Mouse (Mus musculus) limb, embryonic 14.5 days (tissue): Measurements from ENCODE around the gene Gm19426. TPM values are rescaled to one million over a fixed set of nuclear protein-coding genes. Genes with fewer than 3 reads are reported as not detected.
"Not testable (repeated sequence)": the region's sequence is repeated elsewhere in the genome, so short reads cannot be mapped to it uniquely, and the experiment has no call there.

Experiments
- ATAC-seq: fragments of 200-750 bp; cut with Nextera tagmentation; 2 replicates; pipeline ENCODE4 v1.8.0; 2017; ENCODE audit warnings: low read depth, moderate number of reproducible peaks, moderate TSS enrichment; ENCODE audit not compliant: low FRiP score
- DNase-seq: peaks from one replicate; pipeline ENCODE4 v3.0.0-alpha.2; 2015; ENCODE audit warnings: low spot score
- H3K27ac ChIP-seq: fragments of 300-500 bp; sonication (generic); replicated peaks from 2 replicates; pipeline ENCODE4 v1.5.1; 2014; ENCODE audit warnings: low read depth, mild to moderate bottlenecking, low read length, moderate library complexity, mixed read lengths
- H3K27me3 ChIP-seq: fragments of 300-500 bp; sonication (generic); 2 replicates; pipeline ENCODE4 v1.6.1; 2014; ENCODE audit warnings: low read length, mixed read lengths; ENCODE audit not compliant: control insufficient read depth, insufficient read depth
- H3K36me3 ChIP-seq: fragments of 300-500 bp; sonication (generic); 2 replicates; pipeline ENCODE4 v1.6.1; 2014; ENCODE audit warnings: mild to moderate bottlenecking, low read length, moderate library complexity, mixed read lengths; ENCODE audit not compliant: control insufficient read depth, insufficient read depth
- H3K4me1 ChIP-seq: fragments of 300-500 bp; sonication (generic); 2 replicates; pipeline ENCODE4 v1.6.1; 2014; ENCODE audit warnings: antibody characterized with exemption, low read length, mixed read lengths; ENCODE audit not compliant: control insufficient read depth, insufficient read depth
- H3K4me2 ChIP-seq: fragments of 300-500 bp; sonication (generic); replicated peaks from 2 replicates; pipeline ENCODE4 v1.6.1; 2014; ENCODE audit warnings: low read depth, mild to moderate bottlenecking, low read length, moderate library complexity; ENCODE audit not compliant: severe bottlenecking
- H3K4me3 ChIP-seq: fragments of 300-500 bp; sonication (generic); replicated peaks from 2 replicates; pipeline ENCODE4 v1.5.1; 2014; ENCODE audit warnings: low read length
- H3K9ac ChIP-seq: fragments of 300-500 bp; sonication (generic); 2 replicates; pipeline ENCODE4 v1.6.1; 2014; ENCODE audit warnings: mild to moderate bottlenecking, low read depth, low read length, moderate library complexity; ENCODE audit not compliant: severe bottlenecking
- H3K9me3 ChIP-seq: fragments of 300-500 bp; sonication (generic); 2 replicates; pipeline ENCODE4 v1.6.1; 2016; ENCODE audit warnings: low read length; ENCODE audit not compliant: control insufficient read depth
- POLR2A ChIP-seq: fragments of 200-500 bp; IDR thresholded peaks from 2 replicates; pipeline ENCODE4 v1.8.0; 2012; ENCODE audit warnings: inconsistent platforms, mild to moderate bottlenecking, moderate library complexity, borderline replicate concordance; ENCODE audit not compliant: insufficient read depth, insufficient read length; ENCODE audit errors: extremely low read depth
- WGBS: fragments of 180-500 bp; shearing (Covaris S2); extraction: QIAGEN DNeasy Blood & Tissue Kit; methylation state at CpG from one replicate; pipeline ENCODE4 v1.1.7; 2014; 5-methylcytosine and 5-hydroxymethylcytosine counted together
- polyA plus RNA-seq, 2 experiments: library from polyadenylated mRNA; depleted of rRNA in 1 of 2; stranded (reverse) in 1 of 2; unstranded in 1 of 2; fragments of >200 nt; fragmentation: Nextera tagmentation in 1 of 2; extraction: Ambion mirVana in 1 of 2; gene quantifications; 2 replicates each; pipeline versions ENCODE4 v1.2.1 to v1.2.3; 2012 to 2014

Gm19426 gene
- polyA plus RNA-seq, 2 experiments: 4.3 to 14.9 TPM

- DNase-seq: no peak
- TF ChIP-seq POLR2A: no peak
- no peak overlapping the region for H3K4me2 ChIP-seq
- no peak for ATAC-seq
- H3K4me1 ChIP-seq: peaks cover 24% of the 10 kb centered on the region
- H3K9ac ChIP-seq: no peak overlapping the region
- H3K27me3 ChIP-seq: no peaks in the 10 kb centered on the region
- H3K9me3 ChIP-seq: no peaks in the 10 kb centered on the region
- H3K27ac ChIP-seq: no peak overlapping the region
- H3K36me3 ChIP-seq: no peaks in the 10 kb centered on the region
- WGBS: 57% methylated on average over 1 of the region's 1 CpGs
- H3K4me3 ChIP-seq: no peak overlapping the region
Observed at GRCm38 (mm10) chr2:84732394-84732793, 11.1 kb downstream of the Gm19426 start.

DNA sequence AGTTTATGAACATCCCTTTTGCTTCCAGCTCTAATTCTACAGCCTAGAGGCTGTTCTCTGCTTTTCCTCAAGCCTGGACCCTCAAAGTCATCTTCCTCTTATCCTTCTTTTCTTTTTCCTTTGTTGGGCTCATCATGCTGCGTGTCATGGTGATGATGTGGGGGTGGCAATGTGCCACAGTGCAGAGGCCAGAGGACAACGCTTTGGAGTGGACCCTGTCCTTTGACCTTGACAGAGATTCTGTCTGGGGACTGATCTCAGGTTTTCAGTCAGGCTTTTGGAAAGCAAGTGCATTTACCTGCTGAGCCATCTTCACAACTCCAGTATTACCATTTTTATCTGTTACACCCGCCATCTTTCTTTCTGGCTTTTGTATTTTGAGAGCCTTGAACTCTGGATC is 12.2 kb downstream of the Gm19426 start:
- Histone ChIP-seq H3K36me3 (no peaks in the 10 kb centered on the region), H3K4me2 (no peak overlapping the region), H3K9me3 (no peaks in the 10 kb centered on the region), H3K27me3 (no peaks in the 10 kb centered on the region), H3K9ac (no peak overlapping the region), H3K27ac (no peak overlapping the region), H3K4me3 (no peak overlapping the region), H3K4me1 (peaks cover 15% of the 10 kb centered on the region)
- TF ChIP-seq POLR2A: no peak
- ATAC-seq (no peak), DNase-seq (no peak)
- WGBS: 78% methylated on average over 3 of the region's 3 CpGs

DNA sequence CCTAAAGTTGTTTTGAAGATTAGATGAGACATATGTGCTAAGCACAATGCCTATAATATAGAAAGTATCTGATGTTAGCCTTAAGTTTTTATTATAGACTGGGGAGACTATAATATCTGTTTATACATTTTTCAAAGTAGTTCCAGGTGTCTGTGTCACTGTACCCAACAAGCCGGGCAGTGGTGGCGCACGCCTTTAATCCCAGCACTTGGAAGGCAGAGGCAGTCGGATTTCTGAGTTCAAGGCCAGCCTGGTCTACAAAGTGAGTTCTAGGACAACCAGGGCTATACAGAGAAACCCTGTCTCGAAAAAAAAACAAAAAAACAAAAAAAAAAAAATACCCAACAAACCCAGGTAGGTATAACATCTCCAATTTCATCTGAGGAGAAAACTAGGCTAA is 15.3 kb downstream of the Gm19426 start:
- H3K4me1 ChIP-seq, H3K27me3 ChIP-seq, H3K9me3 ChIP-seq, H3K9ac ChIP-seq, H3K4me2 ChIP-seq, H3K4me3 ChIP-seq, DNase-seq, ATAC-seq, H3K27ac ChIP-seq: not testable (repeated sequence)
- peaks cover 18% of the 10 kb centered on the region for H3K36me3 ChIP-seq
- 74% methylated on average over 5 of the region's 5 CpGs for WGBS

GRCm38 (mm10) chr2:84727172-84727858 is 16.1 kb downstream of the Gm19426 start, which contains the start of gene Clp1:
Clp1 (minus strand) TSS chr2:84727350.
- 0% methylated on average over 39 of the region's 39 CpGs for WGBS
- peaks cover 10% of the 10 kb centered on the region; the same call in 1 of the 2 replicates for H3K4me1 ChIP-seq
- DNase-seq: peak; percentile 99
- no peaks in the 10 kb centered on the region for H3K27me3 ChIP-seq
- peaks cover 18% of the 10 kb centered on the region for H3K36me3 ChIP-seq
- H3K4me2 ChIP-seq: peak within 1 kb of the TSS; percentile 80
- H3K4me3 ChIP-seq: peak within 1 kb of the TSS; percentile 60
- ATAC-seq: peak; percentile 97
- no peaks in the 10 kb centered on the region for H3K9me3 ChIP-seq
- H3K9ac ChIP-seq: peak within 1 kb of the TSS; percentile 60
- TF ChIP-seq POLR2A: peak; percentile 83; the same call in 1 of the 2 replicates
- H3K27ac ChIP-seq: peak within 1 kb of the TSS; percentile 82

GRCm38 (mm10) chr2:84726716-84727115 is 16.7 kb downstream of the Gm19426 start:
- H3K27me3 ChIP-seq: no peaks in the 10 kb centered on the region
- no peak for TF ChIP-seq POLR2A
- H3K9me3 ChIP-seq: no peaks in the 10 kb centered on the region
- 2% methylated on average over 9 of the region's 9 CpGs for WGBS
- H3K36me3 ChIP-seq: peaks cover 18% of the 10 kb centered on the region
- peak overlapping the region; percentile 60 for H3K9ac ChIP-seq
- no peak for ATAC-seq
- DNase-seq: no peak
- H3K27ac ChIP-seq: no peak overlapping the region
- H3K4me2 ChIP-seq: peak overlapping the region; percentile 80
- H3K4me3 ChIP-seq: peak overlapping the region; percentile 60
- H3K4me1 ChIP-seq: peaks cover 10% of the 10 kb centered on the region; the same call in 1 of the 2 replicates
